Comparison of ENCODE assay signal across 8 mouse cellular contexts in the genomic region with DNA sequence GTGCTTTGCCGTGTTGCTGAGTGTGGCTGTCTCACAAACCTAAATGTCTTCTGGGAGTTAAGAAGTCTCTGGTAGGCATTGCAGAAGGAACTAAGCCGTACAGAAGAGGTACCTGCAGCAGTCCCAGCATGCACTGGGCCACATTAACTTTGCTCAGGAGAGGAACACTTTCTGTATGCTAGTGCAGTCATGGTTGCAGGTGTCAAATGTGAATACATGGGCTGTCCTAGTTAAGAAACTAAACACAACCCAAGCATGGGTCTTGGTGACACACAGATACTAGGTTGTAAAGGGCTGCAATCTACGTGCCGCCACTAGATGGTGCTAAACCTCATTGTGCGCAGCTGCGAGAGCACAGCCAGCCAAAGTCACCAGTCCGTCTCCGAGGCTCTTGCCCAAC. TPM values are rescaled to one million over a fixed set of nuclear protein-coding genes. Genes with fewer than 3 reads are reported as not detected.
DNase-seq lines count a peak whose midpoint lies in the region; ATAC-seq lines count a peak whose summit lies in the region.
"Had no signal": no experiment of that assay in that cellular context is flagged by ENCODE, and none has a peak within 500 bp of the region (broad histone marks: within the 10 kb centered on the region; RNA-seq: fewer than 3 reads in every experiment).

No protein-coding gene starts in this region.

- no peak for ATAC-seq in kidney, embryonic 14.5 days (ENCODE audit: low FRiP score, low TSS enrichment)
- peak; percentile 47; the same call in 1 of the 2 replicates for ATAC-seq in common myeloid progenitor, adult 5-6 weeks (replicated peaks; ENCODE audit: low read depth, poor library complexity, severe bottlenecking)

- H3K4me1 ChIP-seq in kidney, embryonic 14.5 days (ENCODE audit: control insufficient read depth, insufficient read depth, low read length), result no peaks in the 10 kb centered on the region
- H3K4me1 ChIP-seq: liver, embryonic 15.5 days had no signal

- H3K4me3 ChIP-seq in kidney, embryonic 14.5 days (ENCODE audit: low read length), result no peak overlapping the region
- H3K4me3 ChIP-seq: liver, embryonic 15.5 days had no signal

- WGBS in kidney, embryonic 14.5 days, result 91% methylated on average over 6 of the region's 8 CpGs

- intact Hi-C loops in left cerebral cortex, postnatal 4 days (cut with DNase I), result no loop called here

- no peak overlapping the region for H3K9ac ChIP-seq in kidney, embryonic 14.5 days (ENCODE audit: low read depth, low read length)
- H3K9ac ChIP-seq: liver, embryonic 15.5 days had no signal

- peaks cover 5% of the 10 kb centered on the region; the same call in 1 of the 2 replicates for H3K9me3 ChIP-seq in kidney, embryonic 14.5 days (ENCODE audit: control insufficient read depth, low read length)
- H3K9me3 ChIP-seq: liver, embryonic 15.5 days had no signal

- H3K27ac ChIP-seq in kidney, embryonic 14.5 days (ENCODE audit: low read depth, low read length), result no peak overlapping the region
- H3K27ac ChIP-seq: liver, embryonic 15.5 days had no signal

- H3K4me2 ChIP-seq in kidney, embryonic 14.5 days (replicated peaks; ENCODE audit: low read depth, low read length), result no peak overlapping the region
- H3K4me2 ChIP-seq: liver, embryonic 15.5 days had no signal

- peak; percentile 23 for DNase-seq in kidney, adult 11 months
- DNase-seq in thymus, postnatal 10 days (ENCODE audit: low spot score in 2 of 2), result peak; percentile 21 to 45
- no peak for DNase-seq in thymus, adult 18-20 months
- DNase-seq in left cerebral cortex, postnatal 4 days, result peak; percentile 34
- DNase-seq in thymus, postnatal 14 days, result peak; percentile 57

- no peaks in the 10 kb centered on the region for H3K27me3 ChIP-seq in kidney, embryonic 14.5 days (ENCODE audit: control insufficient read depth, insufficient read depth, low read length)
- H3K27me3 ChIP-seq: liver, embryonic 15.5 days had no signal

- H3K36me3 ChIP-seq in kidney, embryonic 14.5 days (ENCODE audit: control insufficient read depth, insufficient read depth, low read length), result peaks cover 19% of the 10 kb centered on the region

RNA-seq across cellular contexts. Expression of a gene that starts 13.1 kb away (rescaled TPM):
- 16.3 and 24.5 TPM in 2 replicates for polyA plus RNA-seq in kidney, embryonic 14.5 days (2014; fragmentation: Nextera tagmentation; extraction: Ambion mirVana)
- total RNA-seq in common myeloid progenitor, adult 5-6 weeks (2017), result 10.9 and 29.4 TPM in 2 replicates
- total RNA-seq in left cerebral cortex, postnatal 4 days (2021), result 10 to 100 TPM; 40.0 to 42.2 TPM

RNA-seq across cellular contexts. Expression of a gene that starts 48.7 kb away (rescaled TPM):
- 27.2 and 34.5 TPM in 2 replicates for polyA plus RNA-seq in kidney, embryonic 14.5 days (2014; fragmentation: Nextera tagmentation; extraction: Ambion mirVana)
- not detected in 2 replicates for total RNA-seq in common myeloid progenitor, adult 5-6 weeks (2017)
- 1 to 10 TPM; 3.8 TPM for total RNA-seq in left cerebral cortex, postnatal 4 days (2021)

Comparison
In these comparisons a context has a peak if more than half of its experiments do, and no peak if none do; other contexts are left out.
1. DNase-seq: peak in kidney, adult 11 months (single experiment), thymus, postnatal 10 days (2 of 2), left cerebral cortex, postnatal 4 days (single experiment) and thymus, postnatal 14 days (single experiment); none in thymus, adult 18-20 months (0 of 2).